Mouse (Mus musculus): ENCODE measurements around the gene Slc36a2. TPM values are rescaled to one million over a fixed set of nuclear protein-coding genes. Genes with fewer than 3 reads are reported as not detected.

Slc36a2 gene
- total and polyA plus RNA-seq, 3 experiments, result not detected

DNA sequence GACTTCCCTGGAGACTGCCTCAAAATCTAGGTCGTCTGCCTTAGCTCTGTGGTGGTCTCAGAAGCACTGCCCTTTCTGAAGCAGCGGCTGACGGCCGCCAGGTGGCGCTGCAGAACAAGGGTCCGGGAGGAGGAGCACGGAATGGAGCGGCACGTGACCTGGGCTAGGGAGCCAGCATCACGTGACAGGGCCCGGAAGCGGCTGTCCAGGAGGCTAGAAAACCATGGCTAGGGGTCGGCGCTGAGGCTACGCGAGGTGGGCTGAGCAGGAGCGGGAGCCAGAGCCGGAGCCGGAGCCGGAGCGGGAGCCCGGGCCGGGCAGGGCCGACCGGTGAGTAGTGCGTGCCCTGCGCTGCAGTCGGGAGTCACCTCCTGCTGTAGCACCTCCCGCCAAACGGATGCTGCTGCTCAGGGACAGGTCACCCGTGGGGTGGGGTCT, 19.3 kb upstream of the Slc36a2 start, which contains the start of gene Slc36a1:
Gene Slc36a1 (plus strand): TSS at position 192 of the 438 bp plus-strand sequence.
- peak within 1 kb of the TSS; percentile 81 for H3K9ac ChIP-seq (ENCODE audit: control insufficient read depth, low read depth, low read length, poor library complexity, severe bottlenecking)
- H3K9me3 ChIP-seq (replicated peaks; ENCODE audit: insufficient read depth, low read length), result no peaks in the 10 kb centered on the region
- H3K27ac ChIP-seq (ENCODE audit: control insufficient read depth, low read depth, low read length), result no peak within 1 kb of the TSS
- H3K79me2 ChIP-seq (ENCODE audit: control insufficient read depth, insufficient read depth, low read length, poor library complexity), result peaks cover 2% of the 10 kb centered on the region; the same call in 1 of the 2 replicates
- peaks cover 0 to 3% of the 10 kb centered on the region in 2 experiments for H3K27me3 ChIP-seq (ENCODE audit: control insufficient read depth in 1 of 2, insufficient read depth in 2 of 2, low read length in 2 of 2)
- H3K4me3 ChIP-seq (ENCODE audit: control insufficient read depth in 1 of 2, insufficient read depth in 1 of 2, low read depth in 2 of 2, low read length in 2 of 2), result peak within 1 kb of the TSS; percentile 80 to 91
- peaks cover 0 to 10% of the 10 kb centered on the region in 2 experiments; a peak in 2 of 4 replicates for H3K36me3 ChIP-seq (ENCODE audit: control insufficient read depth in 1 of 2, insufficient read depth in 2 of 2, low read length in 2 of 2)
- H3K4me1 ChIP-seq (ENCODE audit: control insufficient read depth in 1 of 2, insufficient read depth in 2 of 2, low read length in 2 of 2), result peaks cover 9 to 10% of the 10 kb centered on the region in 2 experiments
- peak; percentile 98 for DNase-seq (ENCODE audit: low read depth, low spot score)
- TF ChIP-seq POLR2AphosphoS2 (IDR thresholded peaks at IDR 0.05; ENCODE audit: low read length) (no peak), USF2 (IDR thresholded peaks at IDR 0.05; ENCODE audit: borderline replicate concordance in 1 of 2, insufficient read depth in 1 of 2, low read depth in 1 of 2, low read length in 2 of 2) (peak; percentile 99 to 100), MAZ (IDR thresholded peaks at IDR 0.05; ENCODE audit: low read depth, low read length) (peak; percentile 84; the same call in 1 of the 2 replicates), MXI1 (IDR thresholded peaks at IDR 0.05; ENCODE audit: low read depth, low read length) (peak; percentile 87), MEF2A (IDR thresholded peaks at IDR 0.05; ENCODE audit: extremely low read depth, insufficient replicate concordance, low read depth, low read length, poor library complexity, severe bottlenecking) (no peak), EP300 (IDR thresholded peaks at IDR 0.05; ENCODE audit: low read depth in 1 of 2, low read length in 2 of 2) (peak; percentile 25 to 35; a peak in 2 of 4 replicates), GABPA (IDR thresholded peaks at IDR 0.05; ENCODE audit: low read depth, low read length) (no peak), TAL1 (IDR thresholded peaks at IDR 0.05; ENCODE audit: low read length) (no peak), JUND (IDR thresholded peaks at IDR 0.05; ENCODE audit: low read depth, low read length) (no peak), RAD21 (IDR thresholded peaks at IDR 0.05; ENCODE audit: low read depth, low read length) (peak; percentile 98), SIN3A (IDR thresholded peaks at IDR 0.05; ENCODE audit: low read length) (peak; percentile 99), POLR2A (IDR thresholded peaks at IDR 0.05; ENCODE audit: control insufficient read depth in 1 of 2, insufficient read depth in 1 of 2, low read depth in 1 of 2, low read length in 2 of 2, poor library complexity in 1 of 2) (peak; percentile 44 to 71; a peak in 2 of 4 replicates), KAT2A (conservative IDR thresholded peaks at IDR 0.05; ENCODE audit: low read depth, low read length) (no peak; the same call in 1 of the 2 replicates), ZC3H11A (IDR thresholded peaks at IDR 0.05; ENCODE audit: low read depth, low read length) (peak; percentile 95), E2F4 (IDR thresholded peaks at IDR 0.05; ENCODE audit: borderline replicate concordance, low read depth, low read length) (no peak), RCOR1 (IDR thresholded peaks at IDR 0.05; ENCODE audit: low read depth, low read length) (peak; percentile 49; the same call in 1 of the 2 replicates), NELFE (IDR thresholded peaks at IDR 0.05; ENCODE audit: low read depth, low read length) (peak; percentile 73), CHD1 (IDR thresholded peaks at IDR 0.05; ENCODE audit: low read depth, low read length) (no peak), ETS1 (IDR thresholded peaks at IDR 0.05; ENCODE audit: low read depth, low read length) (peak; percentile 53), ZKSCAN1 (IDR thresholded peaks at IDR 0.05; ENCODE audit: low read depth, low read length) (no peak), MAX (IDR thresholded peaks at IDR 0.05; ENCODE audit: low read length) (peak; percentile 100), ZMIZ1 (IDR thresholded peaks at IDR 0.05; ENCODE audit: low read depth, low read length) (0 out of 2 replicates have a peak, but pooled peaks have one; percentile 39), MYC (IDR thresholded peaks at IDR 0.05; ENCODE audit: low read depth, low read length) (0 out of 2 replicates have a peak, but pooled peaks have one; percentile 26), CHD2 (IDR thresholded peaks at IDR 0.05; ENCODE audit: low read length) (no peak), BHLHE40 (IDR thresholded peaks at IDR 0.05; ENCODE audit: borderline replicate concordance, low read depth, low read length) (peak; percentile 99), TBP (IDR thresholded peaks at IDR 0.05; ENCODE audit: low read depth, low read length) (0 out of 2 replicates have a peak, but pooled peaks have one; percentile 11), NRF1 (IDR thresholded peaks at IDR 0.05; ENCODE audit: insufficient read depth, low read depth, low read length, poor library complexity, severe bottlenecking) (0 out of 2 replicates have a peak, but pooled peaks have one; percentile 27), SMC3 (IDR thresholded peaks at IDR 0.05; ENCODE audit: low read depth, low read length) (peak; percentile 100), POLR2AphosphoS5 (IDR thresholded peaks at IDR 0.05; ENCODE audit: borderline replicate concordance, low read depth, low read length) (no peak), UBTF (IDR thresholded peaks at IDR 0.05; ENCODE audit: borderline replicate concordance, insufficient read depth, low read depth, low read length) (no peak), ZNF384 (IDR thresholded peaks at IDR 0.05; ENCODE audit: low read depth, low read length) (no peak), MYB (IDR thresholded peaks at IDR 0.05; ENCODE audit: low read depth, low read length) (no peak), MAFK (IDR thresholded peaks at IDR 0.05; ENCODE audit: borderline replicate concordance, low read depth, low read length) (no peak), TCF12 (IDR thresholded peaks at IDR 0.05; ENCODE audit: low read depth, low read length) (peak; percentile 55; the same call in 1 of the 2 replicates), HCFC1 (IDR thresholded peaks at IDR 0.05; ENCODE audit: low read depth, low read length) (peak; percentile 80), USF1 (IDR thresholded peaks at IDR 0.05; ENCODE audit: low read depth, low read length) (peak; percentile 100)

Data from MEL (cell line).